Mouse (Mus musculus) CD4-positive, CD25-positive, alpha-beta regulatory T cell, adult 4 months (primary cell): ENCODE data around the gene Nfia. TPM values are rescaled to one million over a fixed set of nuclear protein-coding genes. Genes with fewer than 3 reads are reported as not detected.

Experiments
- ATAC-seq: one replicate; pipeline ENCODE4 v1.8.0; 2017
- polyA plus RNA-seq, 2 experiments: library from polyadenylated mRNA; unstranded; fragments of 100-300 nt; shearing (Covaris generic); gene quantifications; one replicate each; pipeline ENCODE4 v1.2.1; 2017

The Nfia gene
- polyA plus RNA-seq, 2 experiments from 2014 or later, result 13.1 to 19.9 TPM

- ATAC-seq, result no peak
These were observed 67.9 kb downstream of the Nfia start for GRCm38 (mm10) chr4:97840227-97841062.

GRCm38 (mm10) chr4:97841063-97841595, 68.6 kb downstream of the Nfia start:
- no peak for ATAC-seq

- no peak for ATAC-seq
These were observed 69.2 kb downstream of the Nfia start for GRCm38 (mm10) chr4:97841745-97842144.

GRCm38 (mm10) chr4:97843981-97844690, 71.6 kb downstream of the Nfia start:
- no peak for ATAC-seq

GRCm38 (mm10) chr4:97844899-97845298, 72.4 kb downstream of the Nfia start:
- no peak for ATAC-seq

GRCm38 (mm10) chr4:97847653-97848052, 75.1 kb downstream of the Nfia start:
- no peak for ATAC-seq

GRCm38 (mm10) chr4:97850991-97851390, 78.5 kb downstream of the Nfia start:
- no peak for ATAC-seq

GRCm38 (mm10) chr4:97851698-97852097, 79.2 kb downstream of the Nfia start:
- ATAC-seq, result no peak

GRCm38 (mm10) chr4:97852626-97853025, 80.1 kb downstream of the Nfia start:
- ATAC-seq, result no peak

- peak; percentile 72 for ATAC-seq
These were observed 82.2 kb downstream of the Nfia start for GRCm38 (mm10) chr4:97854779-97855178.

GRCm38 (mm10) chr4:97855712-97856420, 83.3 kb downstream of the Nfia start:
- ATAC-seq, result no peak

GRCm38 (mm10) chr4:97857549-97857948, 85.0 kb downstream of the Nfia start:
- ATAC-seq, result no peak

- no peak for ATAC-seq
These were observed 86.9 kb downstream of the Nfia start for GRCm38 (mm10) chr4:97859431-97859830.

GRCm38 (mm10) chr4:97860376-97860775, 87.8 kb downstream of the Nfia start:
- ATAC-seq, result no peak

- peak; percentile 84 for ATAC-seq
These were observed 88.3 kb downstream of the Nfia start for GRCm38 (mm10) chr4:97860791-97861344.

GRCm38 (mm10) chr4:97862379-97862778, 89.8 kb downstream of the Nfia start:
- ATAC-seq, result no peak

GRCm38 (mm10) chr4:97864276-97864675, 91.7 kb downstream of the Nfia start:
- ATAC-seq, result no peak

- no peak for ATAC-seq
These were observed 92.9 kb downstream of the Nfia start for GRCm38 (mm10) chr4:97865410-97865953.

GRCm38 (mm10) chr4:97866463-97866862, 93.9 kb downstream of the Nfia start:
- ATAC-seq, result no peak

GRCm38 (mm10) chr4:97868307-97868937, 95.9 kb downstream of the Nfia start:
- no peak for ATAC-seq

- ATAC-seq, result no peak
These were observed 96.5 kb downstream of the Nfia start for GRCm38 (mm10) chr4:97868938-97869440.

- ATAC-seq, result no peak
These were observed 96.9 kb downstream of the Nfia start for GRCm38 (mm10) chr4:97869451-97869850.
